Mouse (Mus musculus) heart, postnatal 14 days (tissue): Measurements from ENCODE around the gene Cnih4. TPM values are rescaled to one million over a fixed set of nuclear protein-coding genes. Genes with fewer than 3 reads are reported as not detected.
A peak's percentile ranks its signal among the peaks of the same experiment; 100 is the strongest.

ENCODE experiments used
- DNase-seq, 2 experiments: peaks; one replicate each; pipeline ENCODE4 v3.0.0; 2021 to 2022
- intact Hi-C: fragments of 180-260 bp; cut with DNase I; formaldehyde crosslinking; loops from one replicate; pipeline ENCODE4 v1.15.1; 2025
- long read RNA-seq, 2 experiments: library from polyadenylated mRNA; stranded (forward); transcript quantifications; one replicate each; pipeline ENCODE4 v2.0.0; 2021
- total RNA-seq, 2 experiments: library from RNA; stranded (reverse); gene quantifications; 2 replicates each; pipeline ENCODE4 v1.2.3; 2021

Cnih4 gene
- 10 to 100 TPM; 41.6 to 48.6 TPM for total RNA-seq
- long read RNA-seq, experiment 1, transcript Cnih4-204 (5 exons, 3,268 nt), result major isoform, 44 of 47 reads
- long read RNA-seq, experiment 1, partial matches to known transcripts, result 1 of 47 reads
- long read RNA-seq, experiment 1, other reads (novel, unspliced or antisense), result 2 of 47 reads
- long read RNA-seq, experiment 2, transcript Cnih4-204 (5 exons, 3,268 nt), result major isoform, 37 of 44 reads
- long read RNA-seq, experiment 2, partial matches to known transcripts, result 0 of 44 reads
- long read RNA-seq, experiment 2, other reads (novel, unspliced or antisense), result 6 of 44 reads

DNA sequence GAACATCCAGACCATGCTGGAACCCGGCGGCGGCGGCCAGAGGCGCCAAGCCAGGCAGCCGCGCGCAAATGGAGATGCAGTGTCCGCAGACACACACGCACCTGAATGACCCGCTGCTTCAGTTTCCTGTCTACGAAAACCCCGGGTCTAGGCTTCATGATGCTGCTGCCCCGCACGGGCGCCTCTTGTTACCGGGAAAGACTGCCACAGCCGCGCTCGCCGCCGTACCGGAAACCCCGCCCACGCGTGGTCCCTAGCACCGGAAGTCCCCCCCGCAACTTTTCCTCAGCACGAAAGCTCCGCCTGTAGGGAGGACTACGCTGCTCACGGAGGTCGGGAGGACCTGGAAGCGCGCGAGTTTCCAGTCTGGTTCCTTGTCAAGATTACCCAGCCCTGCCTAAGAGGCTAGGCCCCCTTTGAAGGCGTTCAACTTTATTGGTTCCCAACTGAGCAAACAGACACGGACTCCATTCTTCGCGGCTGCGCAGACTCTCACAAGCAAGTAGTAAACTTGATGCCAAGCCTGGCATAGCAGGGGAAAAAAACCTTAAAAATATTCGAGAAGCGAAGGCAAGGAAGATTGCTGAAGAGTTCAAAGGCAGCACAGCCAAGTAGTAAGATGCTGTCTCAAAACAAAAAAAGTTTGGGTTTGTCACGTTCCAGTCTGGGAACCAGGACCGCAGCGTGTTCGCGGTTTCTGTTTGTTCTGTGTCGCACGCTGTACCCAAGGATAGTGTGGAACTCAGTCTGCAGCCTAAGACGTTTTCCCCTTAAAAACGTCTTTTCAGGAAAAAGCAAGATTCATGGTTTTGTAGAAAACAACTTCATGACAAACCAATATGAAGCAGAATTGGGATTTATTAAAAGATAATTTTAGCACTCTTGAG is at the start of gene Cnih4, which contains the start of gene Nvl:
Gene Cnih4, plus strand, starts transcription at position 744 of the 887 bp plus-strand sequence.
Gene Nvl, minus strand, starts transcription at position 255 of the 887 bp plus-strand sequence.
- DNase-seq, result peak; percentile 93 to 95
- intact Hi-C loops, result no loop called here

DNA sequence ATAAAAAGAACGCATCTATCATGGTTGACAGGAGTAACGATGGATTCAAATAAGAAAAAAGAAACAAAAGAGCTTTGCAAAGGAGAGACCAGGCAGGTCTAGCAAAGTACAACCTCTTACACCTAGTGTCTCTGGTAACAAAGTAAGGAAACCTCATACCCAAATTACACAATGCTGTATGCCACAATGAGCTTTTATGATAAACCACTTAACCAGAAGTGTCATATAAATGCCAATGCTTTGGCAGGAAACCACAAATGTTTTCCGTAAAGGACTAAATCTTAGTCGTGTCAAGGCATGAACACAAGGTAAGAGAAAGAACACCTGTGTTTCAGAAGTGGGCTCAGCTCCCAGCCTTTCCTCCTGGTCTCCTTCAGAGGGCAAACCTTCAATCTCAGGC is 27.4 kb upstream of the Cnih4 start:
- intact Hi-C loops, result no loop called here
- no peak for DNase-seq

DNA sequence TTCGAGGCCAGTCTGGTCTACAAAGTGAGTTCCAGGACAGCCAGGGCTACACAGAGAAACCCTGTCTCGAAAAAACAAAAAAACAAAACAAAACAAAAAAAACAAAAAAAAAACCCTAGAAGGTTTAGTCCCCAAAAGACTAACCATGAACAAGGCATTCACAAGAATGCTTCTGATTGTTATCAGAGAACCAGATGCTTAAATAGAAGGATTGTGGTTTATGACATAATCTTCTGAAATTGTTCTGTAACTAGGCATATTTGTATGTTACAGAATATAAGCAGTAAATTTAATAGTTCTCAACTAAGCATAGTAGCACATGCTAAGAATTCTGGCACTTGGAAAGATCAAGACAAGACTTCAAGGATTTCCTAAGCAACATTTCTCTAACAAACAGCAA is 20.3 kb upstream of the Cnih4 start:
- intact Hi-C loops, result no loop called here

GRCm38 (mm10) chr1:181125916-181126315 is 18.6 kb upstream of the Cnih4 start:
- no peak for DNase-seq
- intact Hi-C loops, result no loop called here

More for the DNA sequence above, 20.3 kb upstream of the Cnih4 start:
- DNase-seq, result no peak

- intact Hi-C loops, result no loop called here
- DNase-seq, result no peak
Observed at GRCm38 (mm10) chr1:181126766-181127165, 17.7 kb upstream of the Cnih4 start.

DNA sequence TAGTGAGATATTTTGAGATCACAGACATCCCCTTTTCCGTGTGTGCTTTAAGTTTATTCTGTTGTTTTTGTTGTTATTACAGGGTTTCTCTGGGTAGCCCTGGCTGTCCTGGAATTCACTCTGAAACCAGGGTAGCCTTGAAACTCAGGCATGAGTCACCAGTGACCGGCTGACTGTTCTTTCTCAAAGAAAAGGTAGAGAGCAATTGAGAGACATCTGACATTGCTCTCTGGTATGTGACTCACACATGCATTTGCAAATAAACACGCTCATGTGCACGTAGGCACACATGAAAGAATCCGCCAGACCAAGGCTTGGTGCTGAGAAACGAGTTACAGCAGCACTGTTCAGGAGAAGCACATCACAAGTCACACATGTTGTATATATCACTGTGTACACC is 12.6 kb upstream of the Cnih4 start:
- DNase-seq, result no peak
- intact Hi-C loops, result no loop called here

DNA sequence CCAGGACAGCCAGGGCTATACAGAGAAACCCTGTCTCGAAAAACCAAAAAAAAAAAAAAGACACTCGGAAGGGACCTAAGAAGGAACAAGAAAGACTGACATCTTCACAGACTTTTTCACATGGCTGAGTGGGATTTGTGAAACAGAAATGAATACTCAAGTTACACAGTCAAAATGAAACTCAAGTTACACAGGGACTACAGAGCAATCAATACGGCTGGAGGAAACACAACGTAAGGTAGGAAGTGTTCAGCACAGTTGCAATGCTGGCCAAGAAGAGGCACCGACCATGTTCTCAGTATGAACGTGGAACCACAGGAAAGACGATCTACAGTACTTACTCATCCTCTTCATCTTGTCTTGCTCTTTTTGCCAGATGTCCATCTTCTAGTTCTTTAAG is 5.8 kb upstream of the Cnih4 start:
- DNase-seq, result no peak
- intact Hi-C loops, result no loop called here

DNA sequence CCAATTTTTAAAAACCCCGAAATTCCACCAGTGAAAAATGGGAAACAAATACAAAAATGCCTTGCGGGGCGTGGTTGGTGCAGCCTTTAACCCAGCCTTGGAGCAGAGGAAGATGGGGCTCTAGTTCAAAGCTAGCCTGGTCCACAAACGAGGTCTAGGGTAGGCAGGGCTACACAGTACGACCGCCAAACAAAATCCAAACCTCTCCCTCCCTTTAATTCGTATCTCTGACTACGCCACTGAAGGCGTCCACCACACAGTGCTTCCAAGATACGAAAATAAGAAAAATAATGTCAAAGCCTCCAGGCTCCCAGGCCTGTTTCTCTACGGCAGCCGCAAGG is 914 bp upstream of the Cnih4 start:
- no peak for DNase-seq
- intact Hi-C loops, result no loop called here

- DNase-seq, result no peak
- intact Hi-C loops, result no loop called here
Observed at GRCm38 (mm10) chr1:181144966-181145365, 473 bp downstream of the Cnih4 start.

DNA sequence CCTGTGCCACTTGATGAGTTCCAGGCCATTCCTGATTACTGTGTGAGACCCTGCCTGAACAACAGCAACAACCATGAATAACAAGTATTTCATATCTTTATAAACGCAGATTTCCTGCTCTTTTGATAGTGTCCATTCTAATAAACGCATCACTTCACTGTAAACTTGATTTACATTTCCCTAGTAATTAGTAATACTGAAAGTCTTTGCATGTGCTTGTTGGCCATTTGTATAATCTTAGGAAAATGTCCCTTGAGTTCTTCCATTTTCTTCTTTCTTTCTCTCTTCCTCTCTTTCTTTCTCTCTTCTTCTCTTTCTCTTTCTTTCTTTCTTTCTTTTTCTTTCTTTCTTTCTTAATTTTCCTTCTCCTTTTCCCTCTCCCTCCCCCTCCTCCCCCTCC is 1.7 kb downstream of the Cnih4 start:
- no peak for DNase-seq
- intact Hi-C loops, result no loop called here

GRCm38 (mm10) chr1:181148540-181148939 is 4.0 kb downstream of the Cnih4 start:
- intact Hi-C loops, result no loop called here
- DNase-seq, result no peak

DNA sequence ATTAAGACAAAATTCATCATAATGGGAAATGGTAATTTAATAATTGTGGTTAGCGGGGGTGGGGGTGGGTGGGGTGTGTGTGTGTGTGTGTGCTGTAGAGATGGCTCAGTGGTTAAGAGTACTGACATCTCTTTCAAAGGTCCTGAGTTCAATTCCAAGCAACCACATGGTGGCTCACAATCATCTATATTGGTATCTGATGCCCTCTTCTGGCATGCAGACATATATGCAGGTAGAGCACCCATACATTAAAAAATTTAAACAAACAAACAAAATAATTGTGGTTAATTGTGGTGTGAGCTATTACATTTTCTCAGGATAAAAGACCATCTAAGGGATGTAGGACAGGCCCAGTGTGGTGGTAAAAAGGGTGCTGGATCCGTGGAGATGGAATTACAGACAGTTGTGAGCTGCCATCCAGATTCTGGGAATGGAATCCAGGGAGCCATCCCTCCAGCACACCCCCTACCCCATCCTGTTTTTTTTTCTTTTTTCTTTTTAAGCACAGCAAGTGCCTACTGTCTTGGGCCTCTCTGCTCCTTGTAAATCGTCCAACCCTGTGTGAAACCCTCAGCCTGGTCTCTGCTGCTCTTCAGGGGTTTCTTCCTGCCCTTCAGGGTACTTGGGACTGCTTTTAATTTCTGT is 5.0 kb downstream of the Cnih4 start:
- no peak for DNase-seq
- intact Hi-C loops, result no loop called here

DNA sequence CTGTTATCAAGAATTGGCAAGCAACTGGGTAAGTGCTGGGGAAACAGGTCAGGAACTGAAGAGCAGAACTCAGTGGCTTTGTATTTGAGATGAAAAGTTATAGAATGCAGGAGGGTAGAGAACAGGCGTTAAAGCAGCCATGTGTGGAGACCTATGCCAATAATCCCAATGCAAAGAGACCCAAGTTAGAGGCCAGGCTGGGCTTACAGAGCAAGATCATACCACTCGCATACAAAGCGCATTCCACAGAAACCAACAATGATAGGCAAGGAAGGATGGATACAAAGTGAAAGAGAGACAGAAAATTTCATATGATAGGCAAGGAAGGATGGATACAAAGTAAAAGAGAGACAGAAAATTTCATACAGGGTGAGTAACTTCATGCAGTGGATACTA is 5.9 kb downstream of the Cnih4 start:
- intact Hi-C loops, result no loop called here
- DNase-seq, result no peak

GRCm38 (mm10) chr1:181150827-181151534 is 6.5 kb downstream of the Cnih4 start:
- DNase-seq, result peak; percentile 91 to 93
- intact Hi-C loops, result no loop called here

DNA sequence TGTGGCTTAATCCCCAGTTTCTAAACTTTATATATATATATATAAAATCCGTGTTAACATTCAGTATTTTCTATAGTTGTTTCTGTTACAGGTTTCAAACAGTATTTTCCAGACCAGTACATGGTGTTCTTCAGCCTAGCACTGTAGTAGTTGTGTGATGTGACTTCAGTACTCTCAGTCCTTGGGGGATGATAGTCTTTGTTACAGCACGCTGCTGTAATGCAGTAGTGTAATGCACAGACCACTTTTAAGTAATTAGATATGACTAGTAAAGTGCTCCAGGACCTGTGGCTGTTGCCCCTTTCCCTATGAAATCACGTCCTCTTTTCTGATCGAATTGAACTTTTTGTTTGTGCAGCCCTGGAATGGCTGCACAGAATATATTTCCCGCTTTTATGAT is 7.0 kb downstream of the Cnih4 start:
- DNase-seq, result no peak
- intact Hi-C loops, result no loop called here

- no peak for DNase-seq
- intact Hi-C loops, result no loop called here
Observed at GRCm38 (mm10) chr1:181167816-181168215, 23.3 kb downstream of the Cnih4 start.

DNA sequence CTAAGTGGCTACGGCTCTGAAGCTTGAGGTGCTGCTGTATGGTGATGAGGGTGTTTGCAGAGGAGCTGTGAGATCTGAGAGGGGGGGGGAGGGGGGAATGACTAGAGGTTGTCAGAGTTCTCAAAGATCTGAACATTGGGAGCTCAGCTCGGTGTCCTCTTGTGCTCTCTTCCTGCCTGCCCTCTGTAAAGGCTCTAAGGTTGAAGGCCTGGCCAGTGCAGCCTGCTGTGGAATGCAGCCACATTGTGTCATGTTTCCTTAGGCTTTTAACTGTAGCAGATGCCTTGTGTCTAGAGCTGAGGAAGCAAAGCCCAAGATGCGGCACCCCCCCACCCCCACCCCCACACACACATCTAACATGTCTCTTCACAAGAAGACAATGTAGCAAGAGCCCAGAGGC is 23.9 kb downstream of the Cnih4 start:
- intact Hi-C loops, result no loop called here
- DNase-seq, result no peak

- intact Hi-C loops, result no loop called here
- DNase-seq, result no peak
Observed at GRCm38 (mm10) chr1:181170210-181170609, 25.7 kb downstream of the Cnih4 start.

DNA sequence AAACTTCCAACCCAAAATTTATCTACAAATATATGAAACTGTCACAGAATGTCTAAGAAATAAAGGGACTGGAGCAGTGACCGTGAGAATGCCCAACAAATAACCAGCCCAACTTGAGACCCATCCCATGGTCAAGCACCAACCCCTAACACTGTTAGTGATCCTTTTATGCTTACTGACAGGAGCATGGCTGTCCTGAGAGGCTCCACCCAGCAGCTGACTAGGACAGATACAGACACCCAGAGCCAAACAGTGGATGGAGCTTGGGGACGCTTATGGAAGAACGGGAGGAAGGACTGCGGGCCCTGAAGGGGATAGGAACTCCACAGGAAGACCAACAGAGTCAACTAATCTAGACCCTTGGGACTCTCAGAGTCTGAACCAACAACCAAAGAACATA is 44.4 kb downstream of the Cnih4 start:
- intact Hi-C loops, result no loop called here
- DNase-seq, result no peak

DNA sequence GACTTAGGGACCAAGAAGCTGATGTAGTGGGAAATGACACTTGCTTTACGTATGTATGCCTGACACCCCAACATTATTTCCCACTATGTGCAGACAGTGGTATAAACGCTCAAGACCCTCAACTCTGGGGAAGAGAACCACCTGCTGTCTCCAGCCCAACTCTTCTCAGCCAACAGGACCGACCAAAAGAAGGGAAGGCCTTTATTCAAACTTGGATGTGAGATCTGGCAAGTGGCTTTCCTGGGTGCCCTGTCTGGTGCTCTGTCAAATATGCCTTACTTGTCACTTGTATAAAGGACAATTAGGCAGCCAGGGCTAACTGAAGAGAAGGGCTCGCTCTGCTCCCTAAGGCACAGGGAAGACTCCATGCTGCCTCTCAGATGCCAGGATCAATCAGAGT is 55.0 kb downstream of the Cnih4 start:
- DNase-seq, result no peak
- intact Hi-C loops, result no loop called here

DNA sequence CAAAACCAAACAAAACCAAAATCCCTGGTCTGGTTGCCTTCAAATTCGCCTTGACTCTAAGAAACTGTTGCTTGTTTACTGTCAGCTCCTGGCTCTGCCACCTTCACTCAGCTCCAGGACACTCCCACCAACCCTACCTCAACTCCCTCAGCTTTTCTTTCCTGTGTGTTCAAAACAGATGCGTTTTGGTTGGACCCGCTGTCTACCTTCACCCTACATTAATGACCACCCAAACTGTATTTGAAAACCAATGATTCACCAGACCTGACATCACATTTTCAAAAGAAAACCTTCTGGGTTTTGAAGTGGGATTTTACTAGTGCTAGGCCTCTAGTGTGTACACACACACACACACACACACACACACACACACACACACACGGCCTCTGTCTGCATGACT is 65.7 kb downstream of the Cnih4 start:
- intact Hi-C loops, result loop anchor here (2.0 kb wide), 1 partner anchor 23 kb away; no protein-coding TSS in a partner anchor
- DNase-seq, result no peak
